Mouse (Mus musculus): ENCODE measurements around the gene Ap1m2.

DNA sequence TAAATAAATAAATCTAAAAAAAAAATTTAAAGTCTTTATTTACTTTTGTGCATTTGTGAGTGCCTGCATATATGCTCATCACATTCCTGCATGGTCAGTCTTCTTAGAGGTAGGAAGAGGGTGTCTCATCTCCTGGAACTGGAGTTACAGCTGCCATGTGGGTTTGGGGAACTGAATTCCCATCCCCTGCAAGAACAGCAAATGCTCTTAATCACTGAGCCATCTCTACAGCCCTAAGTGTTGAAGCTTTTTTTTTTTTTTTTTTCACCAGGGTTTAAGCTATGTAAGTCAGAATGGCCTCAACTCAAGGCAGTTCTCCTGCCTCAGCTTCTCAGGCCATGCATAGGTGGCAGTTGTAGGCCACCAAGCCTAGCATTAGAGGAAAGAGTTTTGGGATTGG, 22.6 kb upstream of the Ap1m2 start:
- no peak for TF ChIP-seq CTCF (IDR thresholded peaks at IDR 0.05)
- no peak for TF ChIP-seq EP300 (IDR thresholded peaks at IDR 0.05)
